8 mouse cellular contexts compared by ENCODE assay signal in genomic region chrX:95956497-95957293, GRCm38 (mm10). TPM values are rescaled to one million over a fixed set of nuclear protein-coding genes. Genes with fewer than 3 reads are reported as not detected.
DNase-seq lines count a peak whose midpoint lies in the region; ATAC-seq and TF ChIP-seq lines count a peak whose summit lies in the region.

Gene Las1l (minus strand): TSS chrX:95956962.

- CTCF ChIA-PET in Patski (lab: Charles Lee), result no interaction called here

- 17% methylated on average over 42 of the region's 42 CpGs for WGBS in hindbrain, embryonic 13.5 days

- peaks cover 6% of the 10 kb centered on the region for H3K4me1 ChIP-seq in hindbrain, embryonic 13.5 days (replicated peaks)

- TF ChIP-seq CTCF in Patski (IDR thresholded peaks at IDR 0.05), result no peak

- ATAC-seq in Patski, result peak; percentile 99
- ATAC-seq in hindbrain, embryonic 13.5 days (ENCODE audit: low FRiP score), result peak; percentile 100

- no peaks in the 10 kb centered on the region for H3K9me3 ChIP-seq in hindbrain, embryonic 13.5 days

- H3K27ac ChIP-seq in hindbrain, embryonic 13.5 days, result peak within 1 kb of the TSS; percentile 30; the same call in 1 of the 2 replicates

- H3K9ac ChIP-seq in hindbrain, embryonic 13.5 days, result peak within 1 kb of the TSS; percentile 73

- in situ Hi-C loops in Patski (cut with MboI; ENCODE audit: low pct_unique_long_range_greater_than_20kb), result loop anchor here (10.0 kb wide), 1 partner anchor 512 kb away; the partner anchor contains the start of gene Amer1

- H3K4me3 ChIP-seq in hindbrain, embryonic 13.5 days, result peak within 1 kb of the TSS; percentile 56

- DNase-seq in Patski (ENCODE audit: low read depth, low spot score), result peak; percentile 75
- peak; percentile 91 to 92 for DNase-seq in cerebellum, postnatal 14 days
- peak; percentile 84 to 92 for DNase-seq in frontal cortex, postnatal 14 days (ENCODE audit: low spot score in 2 of 2)
- DNase-seq in layer of hippocampus, postnatal 25 days (ENCODE audit: extremely low spot score in 1 of 2, low spot score in 1 of 2), result peak; percentile 61 to 71
- peak; percentile 94 for DNase-seq in lung, postnatal 25 days (ENCODE audit: low spot score)
- DNase-seq in retina, embryonic 14.5 days (ENCODE audit: low spot score), result peak; percentile 91
- DNase-seq in thymus, postnatal 4 days, result peak; percentile 85

- peaks cover 49% of the 10 kb centered on the region for H3K27me3 ChIP-seq in Patski
- no peaks in the 10 kb centered on the region for H3K27me3 ChIP-seq in hindbrain, embryonic 13.5 days

- POLR2A ChIA-PET in Patski (lab: Charles Lee), result interaction anchor here (0.7 kb wide), 1 partner anchor 223 kb away, joined by 9 read pairs; no protein-coding TSS in a partner anchor

- peaks cover 3% of the 10 kb centered on the region; the same call in 1 of the 2 replicates for H3K36me3 ChIP-seq in hindbrain, embryonic 13.5 days

- H3K4me2 ChIP-seq in hindbrain, embryonic 13.5 days, result peak within 1 kb of the TSS; percentile 64

RNA-seq across cellular contexts. Expression of gene Las1l, which starts in this region (rescaled TPM):
- 71.2 TPM for polyA plus RNA-seq in Patski (2021)
- 97.7 and 105 TPM in 2 replicates for polyA plus RNA-seq in hindbrain, embryonic 13.5 days (2015; fragmentation: Nextera tagmentation; extraction: Ambion mirVana)
- 10 to 100 TPM; 43.5 to 49.9 TPM for total RNA-seq in layer of hippocampus, postnatal 25 days (2021)

Comparison
In these comparisons a context has a peak if more than half of its experiments do, and no peak if none do; other contexts are left out.
1. Peak in every context shown above with its lines: DNase-seq, ATAC-seq, H3K4me3 ChIP-seq and H3K27ac ChIP-seq.